Mouse (Mus musculus): ENCODE measurements around the gene Nfkbia. TPM values are rescaled to one million over a fixed set of nuclear protein-coding genes. Genes with fewer than 3 reads are reported as not detected.
A peak's percentile ranks its signal among the peaks of the same experiment; 100 is the strongest.

The Nfkbia gene
- polyA plus RNA-seq, 1 experiment from 2014 or later = 38.5 TPM

DNA sequence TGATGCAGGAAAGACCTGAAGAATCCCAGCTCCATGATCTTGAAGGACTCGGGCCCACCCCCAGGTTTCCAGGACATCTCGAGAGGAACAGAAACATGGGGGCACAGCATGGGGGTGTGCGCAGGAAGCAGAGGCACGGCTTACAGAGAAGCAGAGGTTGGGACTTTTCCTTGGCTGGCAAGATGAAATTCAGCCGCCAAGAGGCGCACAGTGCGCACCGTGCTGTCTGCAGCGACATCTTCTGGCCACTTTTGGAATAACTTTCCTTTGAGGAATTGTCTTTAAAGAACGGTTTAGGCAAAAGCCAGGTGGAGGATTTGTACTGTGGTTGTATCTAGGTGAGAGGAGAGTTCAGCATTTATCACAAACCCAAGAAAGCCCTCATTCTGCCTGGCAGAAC is 6.6 kb upstream of the Nfkbia start:
- H3K36me3 ChIP-seq (replicated peaks; ENCODE audit: insufficient read depth, low read length) = no peaks in the 10 kb centered on the region
- H3K4me1 ChIP-seq (ENCODE audit: insufficient read depth) = peaks cover 5% of the 10 kb centered on the region
- peak; percentile 68 for ATAC-seq
- no peak overlapping the region for H3K27ac ChIP-seq (ENCODE audit: low read depth)
- peaks cover 49% of the 10 kb centered on the region for H3K27me3 ChIP-seq (ENCODE audit: insufficient read depth, low read length)
- H3K4me3 ChIP-seq (ENCODE audit: low read depth, low read length) = no peak overlapping the region
- DNase-seq = peak; percentile 83
- no peak overlapping the region for H3K9ac ChIP-seq (replicated peaks)
- no peak overlapping the region; the same call in 1 of the 2 replicates for H3K4me2 ChIP-seq (ENCODE audit: low read depth, low read length)
- TF ChIP-seq EP300 (IDR thresholded peaks at IDR 0.05; ENCODE audit: low read depth) = no peak
- TF ChIP-seq CTCF (IDR thresholded peaks at IDR 0.05; ENCODE audit: low read depth) = peak; percentile 98
- no peaks in the 10 kb centered on the region for H3K9me3 ChIP-seq (ENCODE audit: low read length)
- WGBS (ENCODE audit: insufficient replicate concordance) = 2% methylated on average over 10 of the region's 10 CpGs

DNA sequence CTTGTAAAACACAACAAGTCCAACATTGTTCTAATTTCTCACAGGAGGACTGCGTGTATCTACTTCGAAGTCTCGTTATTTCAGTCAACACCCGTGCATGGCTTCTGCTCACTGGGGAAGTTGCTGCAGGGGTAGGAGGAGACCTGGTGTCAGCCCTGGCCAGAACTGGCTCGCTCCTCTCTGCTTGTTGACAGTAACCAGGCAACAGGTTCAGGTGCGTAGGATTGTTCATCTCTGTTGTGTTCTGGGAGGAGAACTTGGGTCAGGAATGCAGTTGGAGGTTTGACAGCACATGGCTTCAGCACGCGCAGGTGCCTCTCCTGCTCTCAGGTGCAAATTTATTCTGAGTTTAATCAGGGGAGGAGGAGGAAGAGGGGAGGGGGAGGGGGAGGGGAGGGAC is 5.3 kb upstream of the Nfkbia start:
- Histone ChIP-seq H3K27ac (ENCODE audit: low read depth) (no peak overlapping the region), H3K4me1 (ENCODE audit: insufficient read depth) (peaks cover 14% of the 10 kb centered on the region), H3K27me3 (ENCODE audit: insufficient read depth, low read length) (peaks cover 44% of the 10 kb centered on the region), H3K9ac (replicated peaks) (no peak overlapping the region), H3K4me3 (ENCODE audit: low read depth, low read length) (no peak overlapping the region), H3K36me3 (replicated peaks; ENCODE audit: insufficient read depth, low read length) (no peaks in the 10 kb centered on the region), H3K9me3 (ENCODE audit: low read length) (no peaks in the 10 kb centered on the region), H3K4me2 (ENCODE audit: low read depth, low read length) (no peak overlapping the region)
- no peak for TF ChIP-seq EP300 (IDR thresholded peaks at IDR 0.05; ENCODE audit: low read depth)
- no peak for TF ChIP-seq CTCF (IDR thresholded peaks at IDR 0.05; ENCODE audit: low read depth)
- DNase-seq (no peak), ATAC-seq (no peak)
- 53% methylated on average over 8 of the region's 8 CpGs for WGBS (ENCODE audit: insufficient replicate concordance)

DNA sequence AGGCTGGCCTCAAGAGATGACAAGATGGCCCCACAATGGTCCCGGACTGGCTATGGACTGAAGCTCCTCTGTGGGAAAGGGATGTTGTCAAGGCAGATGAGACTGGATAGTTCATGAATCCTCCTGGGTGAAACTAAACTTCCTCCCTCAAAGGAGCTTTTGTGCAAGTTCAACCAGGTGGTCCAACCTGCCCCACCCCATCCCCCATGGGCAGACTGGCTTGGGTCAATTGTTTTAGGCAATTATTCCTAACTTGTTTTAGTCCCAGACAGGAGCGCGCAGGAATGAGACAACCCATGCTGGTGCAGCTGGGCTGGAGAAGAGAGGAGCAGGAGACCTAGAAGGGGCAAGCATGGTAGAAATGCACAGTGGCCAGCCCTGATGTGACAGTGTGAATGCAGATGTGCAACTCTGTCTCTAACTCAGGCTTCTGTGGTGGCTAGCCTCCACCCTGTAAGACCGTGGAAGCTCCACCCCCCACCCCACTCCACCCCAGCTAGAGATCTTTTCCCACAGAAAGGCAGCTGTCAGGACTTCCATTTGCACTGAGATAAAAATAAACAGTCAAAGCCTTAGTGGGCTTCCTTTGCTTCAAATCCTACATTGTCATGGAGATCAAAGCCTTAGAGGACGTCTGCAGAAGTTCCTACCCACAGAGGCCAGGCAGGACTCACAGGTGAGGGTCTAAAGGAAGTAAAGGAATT is 3.6 kb upstream of the Nfkbia start:
- Histone ChIP-seq H3K27me3 (ENCODE audit: insufficient read depth, low read length) (peaks cover 30% of the 10 kb centered on the region), H3K9ac (replicated peaks) (no peak overlapping the region), H3K36me3 (replicated peaks; ENCODE audit: insufficient read depth, low read length) (peaks cover 5% of the 10 kb centered on the region), H3K27ac (ENCODE audit: low read depth) (0 out of 2 replicates have a peak overlapping the region, but pooled peaks have one; percentile 49), H3K9me3 (ENCODE audit: low read length) (no peaks in the 10 kb centered on the region), H3K4me1 (ENCODE audit: insufficient read depth) (peaks cover 18% of the 10 kb centered on the region), H3K4me2 (ENCODE audit: low read depth, low read length) (no peak overlapping the region), H3K4me3 (ENCODE audit: low read depth, low read length) (no peak overlapping the region)
- ATAC-seq (no peak), DNase-seq (no peak)
- no peak for TF ChIP-seq EP300 (IDR thresholded peaks at IDR 0.05; ENCODE audit: low read depth)
- TF ChIP-seq CTCF (IDR thresholded peaks at IDR 0.05; ENCODE audit: low read depth) = no peak
- WGBS (ENCODE audit: insufficient replicate concordance) = 60% methylated on average over 5 of the region's 5 CpGs

DNA sequence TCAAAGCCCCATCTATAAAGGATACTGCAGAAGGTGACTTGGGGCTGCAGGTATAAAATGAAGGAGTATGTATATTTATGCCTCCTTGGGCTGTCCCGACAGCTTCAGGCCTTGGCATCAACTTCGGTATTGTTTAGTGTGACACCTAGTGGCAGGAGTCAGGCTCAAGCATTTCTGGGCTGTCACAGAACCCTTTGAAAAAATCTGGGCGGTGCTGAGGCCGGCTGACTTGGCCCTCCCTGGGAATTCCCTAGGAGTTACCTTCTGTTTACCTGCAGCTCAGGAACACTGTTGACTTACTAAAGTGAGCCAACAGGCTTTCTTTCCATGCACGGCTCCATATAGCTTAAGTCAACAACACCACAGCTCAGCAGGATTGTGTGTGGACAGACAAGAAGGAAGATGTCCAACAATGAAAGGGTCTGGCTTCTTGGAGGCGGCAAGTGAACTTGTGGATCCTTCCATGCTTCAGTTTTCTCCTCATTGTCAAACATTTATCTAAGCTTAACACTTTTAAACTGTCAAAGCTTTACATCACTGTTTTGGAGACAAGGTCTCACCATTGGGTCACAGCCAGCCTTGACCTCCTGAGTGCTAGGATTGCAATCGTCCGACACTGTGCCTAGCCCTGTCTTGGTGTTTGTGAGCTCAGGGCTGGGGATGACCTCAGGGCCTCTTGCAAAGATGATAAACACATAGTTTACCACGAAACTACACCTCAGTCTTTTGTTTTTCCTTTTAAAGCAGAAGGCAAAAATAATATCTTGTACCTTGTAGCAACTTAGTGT is 2.9 kb upstream of the Nfkbia start:
- WGBS (ENCODE audit: insufficient replicate concordance) = 31% methylated on average over 9 of the region's 9 CpGs
- peak; percentile 84 for TF ChIP-seq CTCF (IDR thresholded peaks at IDR 0.05; ENCODE audit: low read depth)
- TF ChIP-seq EP300 (IDR thresholded peaks at IDR 0.05; ENCODE audit: low read depth) = no peak
- ATAC-seq (no peak), DNase-seq (peak; percentile 70)
- H3K9me3 ChIP-seq (ENCODE audit: low read length) = no peaks in the 10 kb centered on the region
- peak overlapping the region; percentile 29; the same call in 1 of the 2 replicates for H3K27ac ChIP-seq (ENCODE audit: low read depth)
- H3K4me3 ChIP-seq (ENCODE audit: low read depth, low read length) = no peak overlapping the region
- peaks cover 12% of the 10 kb centered on the region for H3K36me3 ChIP-seq (replicated peaks; ENCODE audit: insufficient read depth, low read length)
- no peak overlapping the region for H3K9ac ChIP-seq (replicated peaks)
- peaks cover 30% of the 10 kb centered on the region for H3K27me3 ChIP-seq (ENCODE audit: insufficient read depth, low read length)
- H3K4me1 ChIP-seq (ENCODE audit: insufficient read depth) = peaks cover 25% of the 10 kb centered on the region
- H3K4me2 ChIP-seq (ENCODE audit: low read depth, low read length) = no peak overlapping the region

DNA sequence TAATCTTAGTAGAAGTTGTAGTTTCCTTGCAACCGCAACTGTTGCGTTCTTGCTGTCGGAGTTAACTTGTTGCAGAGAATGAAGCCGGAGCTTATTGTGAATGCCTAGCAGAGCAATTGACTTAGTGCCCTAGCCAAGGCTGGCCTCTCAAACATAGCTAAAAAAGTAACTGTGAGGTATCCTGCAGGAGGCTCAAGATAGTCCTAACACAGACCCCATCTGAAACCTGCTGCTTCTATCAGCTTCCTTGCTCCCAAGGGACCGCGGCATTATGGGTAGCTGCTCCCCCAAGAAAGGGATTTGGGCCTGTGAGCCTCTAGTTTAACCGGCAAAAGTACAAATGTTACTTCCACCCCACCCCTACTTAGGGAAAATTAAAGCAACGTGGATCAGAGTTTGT is 934 bp upstream of the Nfkbia start:
- Histone ChIP-seq H3K4me3 (ENCODE audit: low read depth, low read length) (peak overlapping the region; percentile 99), H3K36me3 (replicated peaks; ENCODE audit: insufficient read depth, low read length) (peaks cover 25% of the 10 kb centered on the region), H3K27ac (ENCODE audit: low read depth) (peak overlapping the region; percentile 100), H3K4me1 (ENCODE audit: insufficient read depth) (peaks cover 30% of the 10 kb centered on the region), H3K9ac (replicated peaks) (peak overlapping the region; percentile 99), H3K9me3 (ENCODE audit: low read length) (no peaks in the 10 kb centered on the region), H3K27me3 (ENCODE audit: insufficient read depth, low read length) (peaks cover 27% of the 10 kb centered on the region), H3K4me2 (ENCODE audit: low read depth, low read length) (peak overlapping the region; percentile 95)
- 63% methylated on average over 8 of the region's 8 CpGs for WGBS (ENCODE audit: insufficient replicate concordance)
- DNase-seq (no peak), ATAC-seq (no peak)
- no peak for TF ChIP-seq CTCF (IDR thresholded peaks at IDR 0.05; ENCODE audit: low read depth)
- TF ChIP-seq EP300 (IDR thresholded peaks at IDR 0.05; ENCODE audit: low read depth) = no peak

DNA sequence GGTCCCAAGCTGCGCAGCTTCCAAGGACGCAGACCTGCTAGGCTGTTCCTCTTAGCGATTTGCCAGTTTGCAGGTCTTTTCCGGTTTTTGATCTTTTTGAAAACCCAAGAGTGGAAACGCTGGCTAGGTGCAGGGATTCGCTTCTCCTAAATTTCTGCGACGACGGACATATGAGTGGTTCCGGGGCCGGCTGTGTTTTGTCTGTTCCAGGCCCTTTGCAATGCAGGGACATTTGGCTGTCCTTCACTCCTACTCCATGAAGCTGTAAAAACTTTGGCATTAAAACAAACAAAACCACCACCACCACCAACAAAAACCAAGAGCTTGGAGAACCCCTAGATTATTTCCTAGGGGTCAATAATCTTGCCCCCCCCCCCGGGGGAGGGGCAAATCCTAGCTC is 494 bp upstream of the Nfkbia start:
- Histone ChIP-seq H3K27ac (ENCODE audit: low read depth) (peak overlapping the region; percentile 100), H3K9ac (replicated peaks) (peak overlapping the region; percentile 99), H3K4me1 (ENCODE audit: insufficient read depth) (peaks cover 33% of the 10 kb centered on the region), H3K4me2 (ENCODE audit: low read depth, low read length) (peak overlapping the region; percentile 95), H3K9me3 (ENCODE audit: low read length) (no peaks in the 10 kb centered on the region), H3K4me3 (ENCODE audit: low read depth, low read length) (peak overlapping the region; percentile 99), H3K27me3 (ENCODE audit: insufficient read depth, low read length) (peaks cover 22% of the 10 kb centered on the region), H3K36me3 (replicated peaks; ENCODE audit: insufficient read depth, low read length) (peaks cover 30% of the 10 kb centered on the region)
- under 1% methylated on average over 12 of the region's 12 CpGs for WGBS (ENCODE audit: insufficient replicate concordance)
- DNase-seq (no peak), ATAC-seq (no peak)
- TF ChIP-seq CTCF (IDR thresholded peaks at IDR 0.05; ENCODE audit: low read depth) (no peak), EP300 (IDR thresholded peaks at IDR 0.05; ENCODE audit: low read depth) (no peak)

Measured in liver, postnatal 0 days (tissue).